Mouse (Mus musculus) ovary, postnatal 36 days (tissue): ENCODE measurements around the gene Mlst8.

Experiments used
- DNase-seq: peaks from one replicate; pipeline ENCODE4 v3.0.0; 2022; ENCODE audit warnings: low spot score, mixed read lengths

Mlst8 gene

DNA sequence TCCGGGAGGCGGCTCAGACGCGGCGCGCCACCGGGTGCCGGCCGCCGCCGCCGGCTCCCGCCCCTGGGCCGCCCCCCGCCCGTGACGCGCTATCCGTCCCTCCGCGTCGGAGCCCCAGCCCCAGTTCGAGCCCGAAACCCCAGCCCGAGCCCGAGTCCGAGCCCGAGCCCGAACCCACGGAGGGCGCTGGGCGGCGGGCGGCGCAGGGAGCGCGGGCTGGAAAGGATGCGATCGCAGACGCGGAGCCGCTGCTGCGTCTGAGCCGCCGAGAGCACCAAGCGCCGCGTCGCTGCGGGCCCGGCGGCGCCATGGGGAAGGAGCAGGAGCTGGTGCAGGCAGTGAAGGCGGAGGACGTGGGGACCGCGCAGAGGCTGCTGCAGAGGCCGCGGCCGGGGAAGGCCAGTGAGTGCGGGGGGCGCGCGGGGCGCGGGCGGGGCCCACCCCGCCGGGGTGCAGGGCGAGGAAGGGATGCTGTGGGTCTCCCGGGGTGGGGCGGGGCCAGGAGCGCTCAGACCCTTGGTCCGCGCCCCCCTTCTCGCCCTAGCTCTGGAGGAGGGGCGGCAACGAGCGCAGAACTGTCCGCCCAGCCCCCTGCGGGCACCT lies 9.9 kb upstream of the Mlst8 start:
- peak; percentile 53 for DNase-seq

DNA sequence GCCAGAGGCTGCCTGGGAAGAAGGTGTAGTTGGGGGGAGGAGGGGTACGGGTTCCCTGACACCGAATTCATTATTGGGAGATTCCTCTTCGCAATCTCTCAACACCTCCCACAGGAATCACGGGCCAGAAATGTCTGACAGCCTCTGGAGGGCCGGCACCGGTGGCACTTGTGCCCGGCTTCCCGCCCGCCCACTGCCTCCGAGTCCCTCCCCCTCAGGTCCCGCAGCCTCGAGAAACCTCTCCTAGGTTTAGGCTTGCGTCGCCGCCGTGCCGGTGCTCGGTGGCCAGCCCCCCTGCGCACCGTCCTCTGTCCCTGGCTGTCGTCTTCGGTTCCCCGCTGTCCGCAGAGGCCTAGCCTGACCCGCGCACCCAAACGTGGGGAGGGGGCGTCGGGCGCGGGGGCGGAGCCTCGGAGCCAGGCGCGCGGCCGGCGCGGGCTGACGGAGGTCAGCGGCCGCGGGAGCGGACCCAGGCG lies 9.3 kb upstream of the Mlst8 start, which contains the start of gene Caskin1:
Gene Caskin1 (plus strand): TSS at position 416 of the 476 bp plus-strand sequence.
- peak; percentile 40 for DNase-seq

DNA sequence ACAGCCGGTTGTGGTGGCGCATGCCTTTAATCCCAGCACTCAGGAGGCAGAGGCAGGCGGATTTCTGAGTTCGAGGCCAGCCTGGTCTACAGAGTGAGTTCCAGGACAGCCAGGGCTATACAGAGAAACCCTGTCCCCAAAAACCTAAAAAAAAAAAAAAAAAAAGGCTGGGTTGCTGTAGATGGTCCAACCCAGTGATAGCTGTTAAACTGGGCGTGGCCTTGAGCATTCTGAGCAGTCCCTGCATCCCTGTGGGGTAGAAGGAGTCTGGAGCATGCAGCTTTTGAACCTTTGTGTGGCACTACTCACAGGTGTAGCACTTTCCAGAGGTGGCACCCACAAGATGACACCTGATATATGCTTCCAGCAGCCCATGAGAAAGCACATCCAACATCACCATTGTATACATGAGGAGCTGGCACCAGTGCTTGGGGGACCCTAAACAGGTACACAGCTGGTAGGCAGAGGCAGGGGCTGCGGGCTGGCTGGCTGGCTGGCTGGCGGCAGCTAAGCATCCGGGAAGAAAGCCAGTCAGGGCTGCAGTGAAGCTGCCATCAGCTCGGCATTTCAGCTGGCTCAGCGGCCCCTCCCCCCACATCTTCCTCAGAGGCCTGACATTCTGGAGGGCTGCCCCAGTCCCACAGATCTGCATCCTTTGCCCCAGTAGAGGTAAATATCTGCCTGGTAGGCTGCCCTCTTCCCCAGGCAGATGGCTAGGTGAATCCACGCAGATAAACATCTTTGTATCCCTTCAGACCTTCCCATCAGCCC lies 6.4 kb upstream of the Mlst8 start:
- no peak for DNase-seq

DNA sequence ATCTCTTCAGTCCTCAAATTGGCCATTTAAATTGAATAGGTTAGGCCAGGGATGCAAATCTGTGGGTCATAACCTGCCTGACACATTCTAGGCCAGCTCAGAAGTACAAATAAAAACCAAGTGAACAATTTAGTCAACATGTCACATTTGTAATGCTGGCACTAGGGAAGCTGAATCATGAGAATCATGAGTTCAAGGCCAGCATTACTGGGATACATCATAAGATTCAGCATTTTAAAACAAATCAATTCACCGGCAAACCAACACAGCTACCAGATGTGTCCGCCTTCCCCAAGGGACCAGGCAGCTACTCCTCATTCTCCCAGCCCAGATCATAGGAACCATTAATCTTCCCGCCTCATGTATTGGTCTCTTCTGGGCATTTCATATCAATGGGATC lies 4.6 kb upstream of the Mlst8 start:
- DNase-seq = no peak

DNA sequence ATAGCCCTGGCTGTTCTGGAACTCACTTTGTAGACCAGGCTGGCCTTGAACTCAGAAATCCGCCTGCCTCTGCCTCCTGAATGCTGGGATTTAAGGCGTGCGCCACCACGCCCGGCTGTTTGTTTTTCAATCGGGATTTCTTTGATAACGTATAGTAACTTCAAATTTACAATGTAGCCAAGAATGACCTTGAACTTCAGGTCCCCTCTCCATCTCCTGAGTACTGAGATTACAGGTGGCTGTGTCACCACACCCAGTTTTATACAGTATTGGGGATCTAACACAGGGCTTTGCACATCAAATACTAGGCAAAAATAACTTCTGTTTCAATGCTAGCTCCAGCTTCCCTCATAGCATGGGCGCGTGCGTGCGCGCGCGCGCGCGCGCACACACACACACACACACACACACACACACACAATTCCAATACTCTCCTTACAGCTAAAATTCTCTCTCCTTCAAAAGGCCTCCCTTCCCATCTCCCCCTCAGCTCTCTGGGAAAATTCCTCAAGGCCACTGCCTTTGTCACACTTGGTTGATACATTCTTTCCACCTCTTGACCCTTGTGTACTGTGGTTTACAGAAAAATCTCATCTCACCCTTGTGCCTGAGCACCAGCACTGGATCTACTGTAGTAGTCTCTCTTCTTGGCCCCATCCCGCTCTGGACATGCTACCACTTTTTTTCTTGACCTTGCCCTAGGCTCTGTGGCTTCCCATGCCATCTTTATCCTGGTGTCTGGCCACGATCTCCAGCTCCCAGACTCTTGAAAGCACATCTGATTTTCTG lies 2.3 kb upstream of the Mlst8 start:
- no peak for DNase-seq

DNA sequence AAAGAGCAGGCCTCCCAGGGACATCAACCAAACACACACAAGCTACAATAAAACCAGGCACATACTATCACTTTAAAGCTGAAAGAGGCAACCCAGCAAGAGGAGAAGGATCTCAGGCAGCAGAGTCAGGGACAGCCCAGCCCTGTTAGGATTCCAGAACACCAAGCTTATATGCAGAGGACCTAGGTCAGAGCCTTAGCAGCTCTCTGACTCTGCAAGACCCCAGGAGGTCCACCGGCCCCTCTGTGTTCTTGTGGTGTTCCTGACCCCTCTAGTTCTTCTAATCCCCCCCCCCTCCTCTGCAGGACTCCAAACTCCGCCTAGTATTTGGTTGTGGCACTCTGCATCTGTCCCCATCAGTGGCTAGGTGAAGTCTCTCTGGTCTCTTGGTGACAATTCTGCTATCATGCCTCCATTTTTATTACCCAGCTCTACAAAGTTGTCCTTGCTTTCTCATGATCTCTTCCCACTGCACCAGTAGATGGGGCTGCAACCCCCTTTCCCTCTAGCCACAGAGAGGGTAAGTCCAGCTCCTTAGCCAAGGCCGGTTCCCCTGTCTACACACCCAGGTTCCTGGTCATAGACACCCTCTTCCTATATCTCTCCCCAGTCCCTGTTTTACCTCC lies 1.4 kb upstream of the Mlst8 start:
- DNase-seq = no peak

DNA sequence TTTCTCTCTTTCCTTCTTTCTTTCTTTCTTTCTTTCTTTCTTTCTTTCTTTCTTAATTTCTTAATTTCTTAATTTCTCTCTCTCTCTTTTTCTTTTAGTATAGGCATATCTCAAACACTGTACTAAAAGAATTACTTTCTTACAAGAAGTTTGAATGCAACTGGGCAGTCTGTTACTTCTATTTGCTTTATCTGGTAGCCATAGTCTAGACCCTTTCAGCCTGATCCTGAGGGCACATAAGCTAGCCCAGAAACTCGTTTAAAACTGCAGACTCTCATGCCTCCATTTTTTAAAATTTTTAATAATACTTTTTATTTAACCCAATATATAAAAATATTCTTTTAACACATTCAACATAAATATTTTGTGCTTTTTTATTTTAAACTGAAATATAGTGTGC lies 553 bp upstream of the Mlst8 start:
- no peak for DNase-seq

DNA sequence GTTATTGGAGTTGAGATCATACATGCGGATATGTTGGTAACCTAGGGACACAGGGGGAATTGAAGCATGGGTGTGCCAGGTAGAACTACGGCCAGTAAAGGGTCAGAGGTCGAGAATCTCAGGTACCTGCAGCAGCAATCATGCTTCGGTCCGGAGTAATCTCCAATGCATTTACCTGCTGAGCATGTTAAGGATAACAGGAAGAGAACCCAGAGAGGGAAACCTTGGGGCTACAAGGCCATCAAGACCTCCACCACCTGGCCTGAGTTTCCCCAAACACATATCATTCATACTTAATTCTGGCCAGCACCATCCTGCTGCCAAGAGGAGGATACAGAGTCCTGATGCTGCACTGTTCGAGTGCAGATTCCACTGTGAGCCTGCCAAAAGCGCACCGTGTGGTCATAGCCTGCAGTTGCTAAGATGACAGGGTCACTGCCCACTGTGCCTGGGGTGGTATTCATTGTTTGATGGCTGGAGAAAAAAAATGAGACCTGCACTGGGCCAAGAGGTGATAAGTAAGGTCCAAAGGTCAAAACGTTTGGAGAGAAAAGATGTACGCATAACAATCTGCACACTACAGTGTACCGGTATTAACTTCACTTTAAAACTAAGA lies 785 bp downstream of the Mlst8 start:
- no peak for DNase-seq

DNA sequence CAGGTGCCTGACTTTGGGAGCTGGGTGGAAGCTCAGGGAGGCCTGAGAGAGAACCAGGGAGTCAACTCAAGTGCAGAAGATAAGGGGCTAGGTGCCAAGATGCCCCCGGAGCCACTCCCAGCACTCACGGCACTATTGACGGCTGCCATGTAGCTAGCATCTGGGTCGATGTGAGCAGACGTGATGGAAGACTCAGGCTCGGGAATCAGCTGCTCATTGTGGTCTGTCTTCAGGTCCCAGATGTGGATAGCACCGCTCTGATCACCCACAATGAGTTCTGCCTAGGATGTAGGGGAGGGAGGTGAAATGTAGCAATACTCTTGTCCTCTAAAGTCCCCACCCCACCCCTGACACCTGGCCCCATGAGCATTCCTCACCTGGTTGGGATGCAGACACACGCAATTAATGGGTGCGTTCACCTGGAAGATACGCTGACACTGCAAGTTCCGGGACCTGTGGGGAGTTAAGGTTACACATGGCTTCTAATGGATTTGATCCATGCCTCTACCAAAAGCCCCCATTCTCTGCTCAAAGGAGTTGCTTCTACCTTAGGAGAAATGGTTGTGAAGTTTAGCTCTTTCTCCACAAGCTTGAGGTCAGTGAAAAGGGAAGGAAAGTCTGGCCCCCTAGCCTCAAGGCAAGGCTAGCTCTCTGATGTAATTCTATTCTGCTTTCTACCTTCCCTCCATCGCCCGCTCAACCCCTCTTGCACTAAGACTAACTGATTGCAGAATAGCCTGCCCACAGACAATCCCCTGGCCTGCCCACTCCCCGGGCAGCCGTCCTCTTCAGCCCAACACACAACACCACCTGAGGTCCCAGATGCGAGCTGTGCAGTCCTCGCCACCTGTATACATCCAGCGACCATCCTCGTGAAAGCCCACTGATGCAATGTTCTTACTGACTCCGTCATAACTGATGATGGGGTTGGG lies 1.6 kb downstream of the Mlst8 start:
- no peak for DNase-seq

DNA sequence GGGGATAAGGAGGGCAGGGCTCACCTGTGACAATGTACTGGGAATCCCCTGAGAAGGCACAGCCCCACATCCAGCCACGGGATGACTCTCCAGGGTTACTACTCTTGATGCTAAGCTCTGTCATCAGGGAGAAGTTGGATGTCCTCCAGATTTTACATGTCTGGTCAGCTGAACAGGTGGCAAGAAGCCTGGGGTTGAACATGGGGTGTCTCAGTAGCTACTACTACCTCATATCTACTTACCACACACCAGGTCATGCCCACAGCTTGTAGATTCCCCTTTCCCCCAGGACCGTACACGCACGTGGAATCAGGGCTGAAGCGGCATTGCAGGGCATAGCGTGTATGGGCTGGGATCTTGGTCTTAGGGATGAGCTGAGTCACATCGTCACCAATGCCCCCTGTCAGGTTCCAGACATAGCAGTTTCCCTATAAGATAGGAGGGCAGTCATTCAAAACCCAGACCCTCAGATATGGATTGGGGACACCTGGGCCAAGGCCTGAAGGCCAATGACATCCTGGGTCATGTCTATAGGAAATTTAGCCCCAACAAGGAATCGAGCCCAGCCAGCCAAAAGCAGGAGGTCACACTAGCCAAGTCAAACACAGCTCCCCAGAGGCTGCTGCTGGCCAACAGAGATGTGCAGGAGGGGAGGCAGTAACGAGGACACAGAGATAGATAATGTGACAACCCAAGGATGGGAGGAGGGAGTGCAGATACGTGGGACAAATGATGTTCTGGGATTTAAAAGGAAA lies 2.7 kb downstream of the Mlst8 start:
- DNase-seq = no peak

DNA sequence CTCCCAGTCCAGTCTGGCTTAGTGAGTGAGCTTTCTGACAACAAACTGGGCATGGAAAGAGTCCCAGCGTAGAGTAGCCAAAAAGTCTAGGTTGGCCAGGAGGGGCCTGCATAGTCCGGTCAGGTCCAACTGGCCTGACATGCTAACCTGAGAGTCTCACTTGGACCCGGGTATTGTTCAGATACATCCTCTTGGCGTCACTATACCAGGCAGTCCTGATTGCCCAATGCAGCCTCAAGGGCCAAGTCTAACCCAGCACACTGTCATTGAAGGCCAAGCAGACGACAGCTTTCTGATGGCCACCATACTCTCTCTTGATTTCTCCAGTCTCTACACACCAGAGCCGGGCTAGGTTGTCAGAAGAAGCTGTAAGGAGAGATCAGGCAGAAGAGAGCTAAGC lies 3.3 kb downstream of the Mlst8 start:
- DNase-seq = no peak

DNA sequence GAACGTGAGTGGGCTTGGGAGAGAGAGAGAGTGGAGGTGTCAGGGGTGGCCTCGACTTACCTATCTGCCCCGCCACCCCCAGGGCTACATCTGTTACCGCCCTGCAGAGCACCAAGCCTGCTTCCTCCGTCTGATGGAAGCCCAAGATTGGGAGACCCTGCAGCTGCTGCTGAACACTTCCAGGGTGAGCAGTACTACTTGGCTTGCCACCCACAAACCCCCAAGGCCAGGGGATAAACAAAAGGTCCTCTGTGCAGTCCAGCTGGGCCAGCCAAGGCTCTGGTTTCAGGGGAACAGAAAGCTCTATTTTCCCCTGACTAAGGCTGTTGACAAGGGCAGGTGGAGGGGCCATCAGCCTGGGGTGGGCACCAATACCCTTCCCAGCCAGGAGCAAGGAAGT lies 4.3 kb downstream of the Mlst8 start:
- DNase-seq = no peak

DNA sequence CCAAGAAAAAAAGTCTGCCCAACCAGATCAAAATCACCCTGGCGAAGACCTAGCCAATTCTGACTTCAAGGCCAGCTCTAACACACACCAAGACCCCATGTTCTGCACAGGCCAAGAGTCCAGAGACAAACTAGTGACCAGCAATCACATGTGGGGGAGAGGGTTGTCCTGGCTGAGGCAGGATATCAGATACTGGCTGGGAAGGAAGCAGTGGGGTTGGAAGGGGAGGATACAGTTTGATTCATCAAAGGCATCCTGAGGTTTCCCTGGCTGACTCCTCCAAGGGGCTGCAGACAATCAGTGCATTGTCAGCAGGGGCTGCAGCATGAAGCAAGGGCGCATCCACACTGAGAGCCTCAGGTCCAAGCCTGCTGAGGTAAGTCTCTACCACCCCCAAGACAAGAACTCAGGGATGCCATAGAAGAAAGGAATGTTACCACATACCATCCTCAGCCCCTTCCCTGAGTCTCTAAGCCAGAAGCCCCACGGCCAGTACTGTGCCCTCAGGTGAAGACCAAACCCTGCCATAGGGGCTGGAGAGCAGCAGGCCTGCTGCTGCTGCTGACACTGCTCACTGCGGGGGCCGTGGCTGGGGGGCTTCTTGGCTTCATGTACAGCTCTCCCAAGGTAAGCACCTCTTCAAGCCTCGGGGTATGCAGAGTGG lies 5.1 kb downstream of the Mlst8 start, which contains the start of gene Bricd5:
Gene Bricd5 (plus strand): TSS at position 273 of the 664 bp plus-strand sequence.
- no peak for DNase-seq

DNA sequence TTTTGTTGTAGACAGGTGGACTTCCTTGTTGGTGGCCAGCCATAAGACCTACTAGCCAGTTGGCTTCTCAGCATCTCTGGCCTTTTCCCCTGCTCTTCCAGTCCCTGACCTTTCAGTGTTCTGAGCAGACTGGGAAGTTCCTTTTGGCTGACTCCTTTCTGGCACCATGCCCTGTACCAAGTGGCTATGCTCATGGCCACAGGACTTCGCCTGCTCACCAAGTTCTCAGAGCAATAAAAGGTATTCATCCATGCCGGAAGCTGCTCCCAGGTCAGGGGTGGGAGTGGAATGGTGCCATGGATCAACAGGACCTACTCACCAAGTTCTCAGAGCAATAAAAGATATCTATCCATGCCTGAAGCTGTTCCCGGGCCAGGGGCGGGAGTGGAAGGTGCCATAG lies 6.4 kb downstream of the Mlst8 start:
- peak; percentile 62 for DNase-seq

DNA sequence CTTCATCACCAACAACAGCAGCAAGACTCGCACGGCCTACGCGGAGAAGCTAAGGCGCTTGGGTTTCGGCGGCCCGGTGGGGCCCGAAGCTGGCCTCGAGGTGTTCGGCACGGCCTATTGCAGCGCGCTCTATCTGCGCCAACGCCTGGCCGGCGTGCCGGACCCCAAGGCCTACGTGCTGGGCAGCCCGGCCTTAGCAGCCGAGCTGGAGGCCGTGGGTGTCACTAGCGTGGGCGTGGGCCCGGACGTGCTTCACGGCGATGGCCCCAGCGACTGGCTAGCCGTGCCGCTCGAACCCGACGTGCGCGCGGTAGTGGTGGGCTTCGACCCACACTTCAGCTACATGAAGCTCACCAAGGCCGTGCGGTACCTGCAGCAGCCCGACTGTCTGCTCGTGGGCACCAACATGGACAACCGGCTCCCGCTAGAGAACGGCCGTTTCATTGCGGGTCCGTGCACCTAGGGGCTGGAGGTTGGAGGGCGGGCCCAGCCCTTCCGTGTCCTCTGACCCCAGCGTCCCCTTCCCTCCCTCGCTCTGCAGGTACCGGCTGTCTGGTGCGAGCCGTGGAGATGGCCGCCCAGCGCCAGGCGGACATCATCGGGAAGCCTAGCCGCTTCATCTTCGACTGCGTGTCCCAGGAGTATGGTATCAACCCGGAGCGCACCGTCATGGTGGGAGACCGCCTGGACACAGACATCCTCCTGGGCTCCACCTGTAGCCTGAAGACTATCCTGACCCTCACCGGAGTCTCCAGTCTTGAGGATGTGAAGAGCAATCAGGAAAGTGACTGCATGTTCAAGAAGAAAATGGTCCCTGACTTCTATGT lies 8.0 kb downstream of the Mlst8 start:
- peak; percentile 51 for DNase-seq

DNA sequence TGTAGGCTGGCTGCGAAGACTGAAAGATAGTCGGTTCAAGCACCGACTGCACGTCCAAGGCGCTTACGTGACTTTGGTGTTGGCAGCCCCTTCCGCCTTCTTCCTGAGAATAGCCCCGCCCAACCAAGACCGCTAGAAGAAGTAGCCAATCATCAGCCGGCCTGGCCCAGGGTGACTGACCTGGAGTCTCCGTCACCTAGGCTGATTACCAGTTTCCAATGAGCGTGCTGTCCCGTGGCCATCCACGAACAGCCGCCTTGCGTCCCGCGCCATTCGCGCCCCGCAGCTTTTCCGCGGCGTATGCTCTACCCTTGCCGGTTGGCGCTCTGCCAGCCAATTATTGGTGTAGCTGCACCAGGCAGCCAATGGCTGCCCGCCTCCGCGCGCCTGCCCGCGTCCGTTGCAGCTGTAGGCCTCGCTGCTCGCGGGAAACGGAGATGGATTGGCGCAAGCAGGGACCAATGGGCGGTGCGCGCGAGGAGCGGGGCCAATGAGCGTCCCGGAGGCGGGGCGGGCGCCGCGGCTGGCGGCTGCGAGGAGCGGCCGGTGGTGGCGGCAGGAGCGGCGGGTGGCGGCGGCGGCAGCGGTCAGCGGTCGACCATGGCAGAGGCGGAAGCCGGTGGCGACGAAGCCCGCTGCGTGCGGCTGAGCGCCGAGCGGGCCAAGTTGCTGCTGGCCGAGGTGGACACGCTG lies 8.8 kb downstream of the Mlst8 start, which contains the start of the genes E4f1 and Pgp:
Gene E4f1 (minus strand): TSS at position 404 of the 693 bp plus-strand sequence.
Gene Pgp (plus strand): TSS at position 483 of the 693 bp plus-strand sequence.
- peak; percentile 98 for DNase-seq

DNA sequence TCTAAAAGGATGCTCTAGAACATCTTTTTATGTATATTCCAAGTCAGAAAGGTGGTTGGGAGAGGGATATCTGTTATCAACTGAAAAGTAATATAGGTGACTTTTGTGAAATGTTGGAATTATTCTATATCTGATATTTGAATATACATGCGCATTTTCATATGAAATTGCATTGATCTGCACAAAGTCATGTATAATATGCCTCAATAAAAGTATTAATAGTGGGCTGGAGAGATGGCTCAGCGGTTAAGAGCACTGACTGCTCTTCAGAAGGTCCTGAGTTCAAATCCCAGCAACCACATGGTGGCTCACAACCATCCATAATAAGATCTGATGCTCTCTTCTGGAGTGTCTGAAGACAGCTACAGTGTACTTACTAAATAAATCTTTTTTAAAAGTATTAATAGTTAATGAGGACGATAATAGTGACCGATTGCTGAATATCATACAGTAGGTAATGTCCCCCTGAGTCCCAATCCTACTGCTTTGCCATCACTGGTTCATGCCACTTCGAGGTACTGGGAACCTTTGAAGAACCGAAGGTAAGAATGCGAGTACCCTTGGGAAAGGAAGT lies 9.5 kb downstream of the Mlst8 start:
- no peak for DNase-seq
